Mouse (Mus musculus): ENCODE results near the gene Odf2. TPM values are rescaled to one million over a fixed set of nuclear protein-coding genes. Genes with fewer than 3 reads are reported as not detected.

Odf2 gene
- polyA plus RNA-seq, 1 experiment from 2014 or later, result 64.4 TPM

Small RNAs within 50 kb of the gene (microRNA-seq; reads per million reads assigned to microRNA genes)
- not detected for gene Mir219a-2
- not detected for gene Mir219b

Other genes starting within 250 kb of the Odf2 start
- gene Gm13420, start 137.5 kb upstream of the Odf2 start, polyA plus RNA-seq (2015; fragmentation: Nextera tagmentation; extraction: Ambion mirVana), result not detected in 2 replicates
- 0.55 and 0.98 TPM in 2 replicates for gene Gm13547, start 129.9 kb upstream of the Odf2 start, polyA plus RNA-seq (2015; fragmentation: Nextera tagmentation; extraction: Ambion mirVana)
- 29.7 and 29.9 TPM in 2 replicates for gene Coq4, start 101.7 kb upstream of the Odf2 start, polyA plus RNA-seq (2015; fragmentation: Nextera tagmentation; extraction: Ambion mirVana)
- gene Trub2, start 100.7 kb upstream of the Odf2 start, polyA plus RNA-seq (2015; fragmentation: Nextera tagmentation; extraction: Ambion mirVana), result 48.5 and 50.1 TPM in 2 replicates
- gene Slc27a4, start 86.6 kb upstream of the Odf2 start, polyA plus RNA-seq (2015; fragmentation: Nextera tagmentation; extraction: Ambion mirVana), result 14.8 and 15.6 TPM in 2 replicates
- 24.3 and 27.2 TPM in 2 replicates for gene Urm1, start 69.1 kb upstream of the Odf2 start, polyA plus RNA-seq (2015; fragmentation: Nextera tagmentation; extraction: Ambion mirVana)
- 28.8 and 33.4 TPM in 2 replicates for gene Cercam, start 20.1 kb upstream of the Odf2 start, polyA plus RNA-seq (2015; fragmentation: Nextera tagmentation; extraction: Ambion mirVana)
- 74.2 and 75.1 TPM in 2 replicates for gene Gle1, start 46.2 kb downstream of the Odf2 start, polyA plus RNA-seq (2015; fragmentation: Nextera tagmentation; extraction: Ambion mirVana)
- gene Sptan1, start 76.3 kb downstream of the Odf2 start, polyA plus RNA-seq (2015; fragmentation: Nextera tagmentation; extraction: Ambion mirVana), result 85.5 and 90.7 TPM in 2 replicates
- 40.4 and 42.5 TPM in 2 replicates for gene Wdr34, start 159.7 kb downstream of the Odf2 start, polyA plus RNA-seq (2015; fragmentation: Nextera tagmentation; extraction: Ambion mirVana)
- gene Set, start 168.2 kb downstream of the Odf2 start, polyA plus RNA-seq (2015; fragmentation: Nextera tagmentation; extraction: Ambion mirVana), result 514 and 554 TPM in 2 replicates
- gene Pkn3, start 188.5 kb downstream of the Odf2 start, polyA plus RNA-seq (2015; fragmentation: Nextera tagmentation; extraction: Ambion mirVana), result 8.6 and 10.0 TPM in 2 replicates
- gene Zdhhc12, start 204.4 kb downstream of the Odf2 start, polyA plus RNA-seq (2015; fragmentation: Nextera tagmentation; extraction: Ambion mirVana), result 25.3 and 27.9 TPM in 2 replicates
- 11.2 and 12.5 TPM in 2 replicates for gene Zer1, start 235.4 kb downstream of the Odf2 start, polyA plus RNA-seq (2015; fragmentation: Nextera tagmentation; extraction: Ambion mirVana)
- gene Tbc1d13, start 244.5 kb downstream of the Odf2 start, polyA plus RNA-seq (2015; fragmentation: Nextera tagmentation; extraction: Ambion mirVana), result 10.1 and 10.7 TPM in 2 replicates